ENCODE assay signal across 18 mouse cellular contexts in genomic region chr3:79537626-79538203, GRCm38 (mm10). TPM values are rescaled to one million over a fixed set of nuclear protein-coding genes. Genes with fewer than 3 reads are reported as not detected.
DNase-seq lines count a peak whose midpoint lies in the region; ATAC-seq and TF ChIP-seq lines count a peak whose summit lies in the region.
"Had no signal": no experiment of that assay in that cellular context is flagged by ENCODE, and none has a peak within 500 bp of the region (broad histone marks: within the 10 kb centered on the region; RNA-seq: fewer than 3 reads in every experiment).

No protein-coding gene starts in this region.

- H3K9ac ChIP-seq in liver, adult 2 months (ENCODE audit: low read depth, low read length) = no peak overlapping the region; the same call in 1 of the 2 replicates
- H3K9ac ChIP-seq in intestine, postnatal 0 days (ENCODE audit: low read depth, low read length) = no peak overlapping the region
- no peak overlapping the region for H3K9ac ChIP-seq in stomach, embryonic 16.5 days (ENCODE audit: low read length)
- H3K9ac ChIP-seq: forebrain, embryonic 13.5 days; liver, embryonic 14.5 days; neural tube, embryonic 12.5 days had no signal

- H3K4me3 ChIP-seq in liver, adult 2 months (ENCODE audit: insufficient read depth, low read depth, low read length) = no peak overlapping the region
- H3K4me3 ChIP-seq in intestine, postnatal 0 days (ENCODE audit: low read depth, low read length) = no peak overlapping the region
- H3K4me3 ChIP-seq in stomach, embryonic 16.5 days (replicated peaks; ENCODE audit: low read length) = no peak overlapping the region
- H3K4me3 ChIP-seq in gastrocnemius, adult 2 months = no peak overlapping the region
- H3K4me3 ChIP-seq: forebrain, embryonic 13.5 days; hindbrain, embryonic 10.5 days; midbrain, embryonic 10.5 days; neural tube, embryonic 12.5 days had no signal

- no peak for TF ChIP-seq CTCF in liver, adult 2 months (IDR thresholded peaks at IDR 0.05; ENCODE audit: low read depth, low read length)
- TF ChIP-seq CTCF in intestine, postnatal 0 days (IDR thresholded peaks at IDR 0.05; ENCODE audit: low read depth) = no peak
- no peak for TF ChIP-seq CTCF in gastrocnemius, adult 2 months (IDR thresholded peaks at IDR 0.05)

- peaks cover 34% of the 10 kb centered on the region for H3K4me1 ChIP-seq in liver, adult 2 months (ENCODE audit: control insufficient read depth, insufficient read depth, low read length)
- H3K4me1 ChIP-seq in intestine, postnatal 0 days (replicated peaks; ENCODE audit: control insufficient read depth, insufficient read depth, low read length) = 0 out of 2 replicates have a peak, but pooled peaks cover 2% of the 10 kb centered on the region
- H3K4me1 ChIP-seq in stomach, embryonic 16.5 days (ENCODE audit: control insufficient read depth, insufficient read depth, low read length) = peaks cover 2% of the 10 kb centered on the region; the same call in 1 of the 2 replicates

- WGBS in liver, adult 2 months = 22% methylated on average over 3 of the region's 3 CpGs
- 61% methylated on average over 3 of the region's 3 CpGs for WGBS in intestine, postnatal 0 days
- WGBS in stomach, embryonic 16.5 days = 73% methylated on average over 3 of the region's 3 CpGs

- H3K4me2 ChIP-seq in intestine, postnatal 0 days (replicated peaks; ENCODE audit: low read depth) = no peak overlapping the region
- H3K4me2 ChIP-seq in stomach, embryonic 16.5 days (ENCODE audit: low read depth, low read length) = no peak overlapping the region
- H3K4me2 ChIP-seq: forebrain, embryonic 13.5 days; neural tube, embryonic 12.5 days had no signal

- H3K79me2 ChIP-seq in liver, adult 2 months (ENCODE audit: control insufficient read depth, insufficient read depth, low read length) = peaks cover 33% of the 10 kb centered on the region

- no peaks in the 10 kb centered on the region for H3K36me3 ChIP-seq in liver, adult 2 months (ENCODE audit: control insufficient read depth, insufficient read depth, low read length)
- H3K36me3 ChIP-seq in intestine, postnatal 0 days (ENCODE audit: control insufficient read depth, insufficient read depth) = no peaks in the 10 kb centered on the region
- H3K36me3 ChIP-seq in stomach, embryonic 16.5 days (ENCODE audit: control insufficient read depth, insufficient read depth, low read length) = no peaks in the 10 kb centered on the region
- H3K36me3 ChIP-seq: hindbrain, embryonic 10.5 days; midbrain, embryonic 10.5 days; neural tube, embryonic 12.5 days had no signal

- H3K27me3 ChIP-seq in liver, adult 2 months (ENCODE audit: control insufficient read depth, insufficient read depth, low read length) = no peaks in the 10 kb centered on the region
- H3K27me3 ChIP-seq in intestine, postnatal 0 days (replicated peaks; ENCODE audit: control insufficient read depth, insufficient read depth, low read length) = no peaks in the 10 kb centered on the region
- H3K27me3 ChIP-seq in stomach, embryonic 16.5 days (ENCODE audit: control insufficient read depth, insufficient read depth, low read length) = no peaks in the 10 kb centered on the region
- H3K27me3 ChIP-seq: forebrain, embryonic 13.5 days; neural tube, embryonic 12.5 days had no signal

- H3K9me3 ChIP-seq in intestine, postnatal 0 days (ENCODE audit: control insufficient read depth) = no peaks in the 10 kb centered on the region
- no peaks in the 10 kb centered on the region for H3K9me3 ChIP-seq in stomach, embryonic 16.5 days (replicated peaks; ENCODE audit: control insufficient read depth, low read length)
- H3K9me3 ChIP-seq: forebrain, embryonic 13.5 days; hindbrain, embryonic 10.5 days; midbrain, embryonic 10.5 days; neural tube, embryonic 12.5 days had no signal

- intact Hi-C loops in gastrocnemius, adult 2 months (cut with DNase I) = no loop called here

- peak; percentile 73 for ATAC-seq in intestine, postnatal 0 days
- ATAC-seq in stomach, embryonic 16.5 days (ENCODE audit: insufficient read depth, low FRiP score) = peak; percentile 37; the same call in 1 of the 2 replicates
- ATAC-seq: forebrain, embryonic 13.5 days had no signal

- H3K27ac ChIP-seq in liver, adult 2 months (replicated peaks; ENCODE audit: insufficient read depth, low read depth, low read length) = peak overlapping the region; percentile 91
- peak overlapping the region; percentile 21; the same call in 1 of the 2 replicates for H3K27ac ChIP-seq in intestine, postnatal 0 days (ENCODE audit: low read depth, low read length)
- no peak overlapping the region for H3K27ac ChIP-seq in stomach, embryonic 16.5 days (ENCODE audit: low read length)
- no peak overlapping the region for H3K27ac ChIP-seq in gastrocnemius, adult 2 months
- H3K27ac ChIP-seq: forebrain, embryonic 13.5 days; hindbrain, embryonic 10.5 days; liver, embryonic 14.5 days; midbrain, embryonic 10.5 days; neural tube, embryonic 12.5 days had no signal

- peak; percentile 45 to 48 for DNase-seq in cerebellum, postnatal 25 days
- DNase-seq in cerebellum, postnatal 4 days (ENCODE audit: low spot score in 2 of 2) = no peak
- DNase-seq in liver, adult 2 months (ENCODE audit: extremely low read depth, low read depth, low spot score) = peak; percentile 98
- DNase-seq in liver = no peak
- DNase-seq in gastrocnemius, adult 2 months = no peak
- no peak for DNase-seq in left cerebral cortex, adult 8-10 months (ENCODE audit: low spot score in 2 of 2)
- DNase-seq: cerebellum, postnatal 10 days; kidney, postnatal 4 days; lung, postnatal 14 days; spleen, adult 18-20 months; thymus, postnatal 14 days had no signal

- TF ChIP-seq POLR2A in liver, adult 2 months (IDR thresholded peaks at IDR 0.05; ENCODE audit: extremely low read depth, insufficient read depth, low read length) = no peak

RNA-seq across cellular contexts. Expression of gene Fnip2, which starts 29.9 kb away (rescaled TPM):
- 43.3 and 46.7 TPM in 2 replicates for total RNA-seq in liver, adult 2 months (2014; rRNA removed)
- polyA plus RNA-seq in liver, adult 2 months (2012; rRNA removed) = 4.9 and 6.3 TPM in 2 replicates
- polyA plus RNA-seq in intestine, postnatal 0 days (2015; fragmentation: Nextera tagmentation; extraction: Ambion mirVana) = 3.3 and 3.4 TPM in 2 replicates
- polyA plus RNA-seq in stomach, embryonic 16.5 days (2015; fragmentation: Nextera tagmentation; extraction: Ambion mirVana) = 3.0 and 3.8 TPM in 2 replicates
- 1 to 10 TPM; 3.5 to 5.0 TPM for total RNA-seq in gastrocnemius, adult 2 months (2021)
- 10 to 100 TPM; 18.4 to 25.9 (median 21.7) TPM for total RNA-seq in left cerebral cortex, adult 8-10 months (2022)

RNA-seq across cellular contexts. Expression of gene Ppid, which starts 53.4 kb away (rescaled TPM):
- total RNA-seq in liver, adult 2 months (2014; rRNA removed) = 29.5 and 33.3 TPM in 2 replicates
- polyA plus RNA-seq in liver, adult 2 months (2012; rRNA removed) = 5.7 and 7.1 TPM in 2 replicates
- polyA plus RNA-seq in intestine, postnatal 0 days (2015; fragmentation: Nextera tagmentation; extraction: Ambion mirVana) = 28.7 and 30.7 TPM in 2 replicates
- 134 and 150 TPM in 2 replicates for polyA plus RNA-seq in stomach, embryonic 16.5 days (2015; fragmentation: Nextera tagmentation; extraction: Ambion mirVana)
- total RNA-seq in gastrocnemius, adult 2 months (2021) = 10 to 100 TPM; 38.8 to 55.8 TPM
- total RNA-seq in left cerebral cortex, adult 8-10 months (2022) = 10 to 100 TPM; 60.5 to 75.1 (median 64.0) TPM

Comparison
In these comparisons a context has a peak if more than half of its experiments do, and no peak if none do; other contexts are left out.
1. DNase-seq: peak in cerebellum, postnatal 25 days (2 of 2) and liver, adult 2 months (single experiment); none in cerebellum, postnatal 4 days (0 of 2), liver (single experiment), gastrocnemius, adult 2 months (single experiment) and left cerebral cortex, adult 8-10 months (0 of 2).
2. H3K27ac ChIP-seq: peak in liver, adult 2 months (single experiment) and intestine, postnatal 0 days (single experiment); none in stomach, embryonic 16.5 days (single experiment) and gastrocnemius, adult 2 months (single experiment).